Mouse (Mus musculus): ENCODE data around the gene Osgep. TPM values are rescaled to one million over a fixed set of nuclear protein-coding genes. Genes with fewer than 3 reads are reported as not detected.
A peak's percentile ranks its signal among the peaks of the same experiment; 100 is the strongest.
"Not testable (repeated sequence)": the region's sequence is repeated elsewhere in the genome, so short reads cannot be mapped to it uniquely, and the experiment has no call there.

The Osgep gene
- polyA plus RNA-seq, 1 experiment from 2014 or later = 54.3 TPM

GRCm38 (mm10) chr14:50930377-50930753 lies 5.7 kb upstream of the Osgep start:
- DNase-seq (ENCODE audit: low read depth, low spot score) (no peak), ATAC-seq (peak; percentile 32)
- in situ Hi-C loops (cut with MboI; ENCODE audit: low pct_unique_long_range_greater_than_20kb) = loop anchor here (5.0 kb wide), 3 partner anchors 47 to 132 kb away; no protein-coding TSS in a partner anchor
- no peaks in the 10 kb centered on the region for H3K27me3 ChIP-seq
- no peak for TF ChIP-seq CTCF (IDR thresholded peaks at IDR 0.05)
- ChIA-PET CTCF (no interaction called here), POLR2A (interaction anchor here (1.6 kb wide), 1 partner anchor 35 kb away, joined by 4 read pairs; no protein-coding TSS in a partner anchor)

- no peak for DNase-seq (ENCODE audit: low read depth, low spot score)
These were observed 5.3 kb upstream of the Osgep start for GRCm38 (mm10) chr14:50929951-50930350.

GRCm38 (mm10) chr14:50927366-50927765 lies 2.7 kb upstream of the Osgep start:
- no peak for DNase-seq (ENCODE audit: low read depth, low spot score)
- CTCF ChIA-PET = no interaction called here
- no peak for TF ChIP-seq CTCF (IDR thresholded peaks at IDR 0.05)
- POLR2A ChIA-PET = no interaction called here
- H3K27me3 ChIP-seq = no peaks in the 10 kb centered on the region
- ATAC-seq = no peak
- in situ Hi-C loops (cut with MboI; ENCODE audit: low pct_unique_long_range_greater_than_20kb) = no loop called here

More at GRCm38 (mm10) chr14:50929951-50930350, 5.3 kb upstream of the Osgep start:
- no peak for ATAC-seq
- no peak for TF ChIP-seq CTCF (IDR thresholded peaks at IDR 0.05)
- CTCF ChIA-PET = no interaction called here
- POLR2A ChIA-PET = interaction anchor here (1.6 kb wide), 1 partner anchor 34 kb away, joined by 4 read pairs; no protein-coding TSS in a partner anchor
- in situ Hi-C loops (cut with MboI; ENCODE audit: low pct_unique_long_range_greater_than_20kb) = loop anchor here (5.0 kb wide), 3 partner anchors 47 to 132 kb away; no protein-coding TSS in a partner anchor
- no peaks in the 10 kb centered on the region for H3K27me3 ChIP-seq

GRCm38 (mm10) chr14:50925111-50925920 lies 623 bp upstream of the Osgep start:
- ChIA-PET POLR2A (no interaction called here), CTCF (no interaction called here)
- in situ Hi-C loops (cut with MboI; ENCODE audit: low pct_unique_long_range_greater_than_20kb) = no loop called here

GRCm38 (mm10) chr14:50923437-50923836 lies 1.3 kb downstream of the Osgep start:
- CTCF ChIA-PET = interaction anchor here (1.2 kb wide), 1 partner anchor 39 kb away, joined by 3 read pairs; no protein-coding TSS in a partner anchor
- DNase-seq (ENCODE audit: low read depth, low spot score); in situ Hi-C loops (cut with MboI; ENCODE audit: low pct_unique_long_range_greater_than_20kb): not testable (repeated sequence)

More at GRCm38 (mm10) chr14:50925111-50925920, 623 bp upstream of the Osgep start:
- peak; percentile 19 for ATAC-seq
- no peak for DNase-seq (ENCODE audit: low read depth, low spot score)
- no peak for TF ChIP-seq CTCF (IDR thresholded peaks at IDR 0.05)
- no peaks in the 10 kb centered on the region for H3K27me3 ChIP-seq

GRCm38 (mm10) chr14:50911356-50911755 lies 13.3 kb downstream of the Osgep start:
- no peaks in the 10 kb centered on the region for H3K27me3 ChIP-seq
- in situ Hi-C loops (cut with MboI; ENCODE audit: low pct_unique_long_range_greater_than_20kb) = no loop called here
- no peak for DNase-seq (ENCODE audit: low read depth, low spot score)
- ChIA-PET CTCF (interaction anchor here (1.1 kb wide), 1 partner anchor 27 kb away, joined by 3 read pairs; no protein-coding TSS in a partner anchor), POLR2A (no interaction called here)
- ATAC-seq = no peak
- TF ChIP-seq CTCF (IDR thresholded peaks at IDR 0.05) = no peak

More at GRCm38 (mm10) chr14:50923437-50923836, 1.3 kb downstream of the Osgep start:
- not testable (repeated sequence) for H3K27me3 ChIP-seq, ATAC-seq
- POLR2A ChIA-PET = interaction anchor here (0.6 kb wide), 1 partner anchor 46 kb away, joined by 3 read pairs; no protein-coding TSS in a partner anchor

- ChIA-PET POLR2A (no interaction called here), CTCF (no interaction called here)
- ATAC-seq (no peak), DNase-seq (ENCODE audit: low read depth, low spot score) (no peak)
- TF ChIP-seq CTCF (IDR thresholded peaks at IDR 0.05) = no peak
- H3K27me3 ChIP-seq = no peaks in the 10 kb centered on the region
- in situ Hi-C loops (cut with MboI; ENCODE audit: low pct_unique_long_range_greater_than_20kb) = no loop called here
These were observed 16.6 kb downstream of the Osgep start for GRCm38 (mm10) chr14:50908126-50908525.

GRCm38 (mm10) chr14:50905327-50905726 lies 19.4 kb downstream of the Osgep start:
- CTCF ChIA-PET; in situ Hi-C loops (cut with MboI; ENCODE audit: low pct_unique_long_range_greater_than_20kb); DNase-seq (ENCODE audit: low read depth, low spot score); POLR2A ChIA-PET; H3K27me3 ChIP-seq; ATAC-seq: not testable (repeated sequence)

- TF ChIP-seq CTCF (IDR thresholded peaks at IDR 0.05) = no peak
- ChIA-PET POLR2A (no interaction called here), CTCF (no interaction called here)
- ATAC-seq (no peak), DNase-seq (ENCODE audit: low read depth, low spot score) (no peak)
- in situ Hi-C loops (cut with MboI; ENCODE audit: low pct_unique_long_range_greater_than_20kb) = no loop called here
- H3K27me3 ChIP-seq = no peaks in the 10 kb centered on the region
These were observed 19.9 kb downstream of the Osgep start for GRCm38 (mm10) chr14:50904828-50905129.

GRCm38 (mm10) chr14:50903973-50904827 lies 20.5 kb downstream of the Osgep start:
- CTCF ChIA-PET = no interaction called here
- POLR2A ChIA-PET = no interaction called here
- in situ Hi-C loops (cut with MboI; ENCODE audit: low pct_unique_long_range_greater_than_20kb) = no loop called here
- DNase-seq (ENCODE audit: low read depth, low spot score) (no peak), ATAC-seq (no peak)
- TF ChIP-seq CTCF (IDR thresholded peaks at IDR 0.05) = no peak
- no peaks in the 10 kb centered on the region for H3K27me3 ChIP-seq

GRCm38 (mm10) chr14:50897992-50898391 lies 26.7 kb downstream of the Osgep start:
- H3K27me3 ChIP-seq; CTCF ChIA-PET; POLR2A ChIA-PET; DNase-seq (ENCODE audit: low read depth, low spot score); ATAC-seq; in situ Hi-C loops (cut with MboI; ENCODE audit: low pct_unique_long_range_greater_than_20kb): not testable (repeated sequence)
